Mouse (Mus musculus) cortical plate, adult 2 months (tissue): ENCODE measurements at regions not wholly inside any gene's neighbourhood (a gene's known extent, or its start where the extent isn't known, plus 50 kb on each side); places are given as distances from the start of the nearest gene placed in this dataset.

Experiments used
- CTCF ChIP-seq: fragments of 200-500 bp; IDR thresholded peaks from 2 replicates; pipeline ENCODE4 v1.5.1; 2011; ENCODE audit warnings: mild to moderate bottlenecking, control low read depth, low read length; ENCODE audit not compliant: insufficient read depth; ENCODE audit errors: extremely low read depth
- POLR2A ChIP-seq: fragments of 200-500 bp; IDR thresholded peaks from 2 replicates; pipeline ENCODE4 v1.6.1; 2011; ENCODE audit warnings: mild to moderate bottlenecking, low read length, control low read depth; ENCODE audit not compliant: insufficient read depth; ENCODE audit errors: extremely low read depth

GRCm38 (mm10) chr2:160011421-160011820 is 322.5 kb downstream of the Gm826 start:
- TF ChIP-seq CTCF (no peak), POLR2A (no peak)
